Mouse (Mus musculus): Measurements from ENCODE around the gene Fam47c.

Gene Fam47c

GRCm38 (mm10) chrX:78737463-78737862 is at the start of gene Fam47c:
Gene Fam47c (plus strand): TSS chrX:78737763.
- DNase-seq (ENCODE audit: low read depth, low spot score), result no peak

- DNase-seq (ENCODE audit: low read depth, low spot score), result no peak
Measured at GRCm38 (mm10) chrX:78769408-78769807, 31.8 kb downstream of the Fam47c start.

- no peak for DNase-seq (ENCODE audit: low read depth, low spot score)
Measured at GRCm38 (mm10) chrX:78777078-78777477, 39.5 kb downstream of the Fam47c start.
